Mouse (Mus musculus): ENCODE results near the gene Eri3.

Eri3 gene

DNA sequence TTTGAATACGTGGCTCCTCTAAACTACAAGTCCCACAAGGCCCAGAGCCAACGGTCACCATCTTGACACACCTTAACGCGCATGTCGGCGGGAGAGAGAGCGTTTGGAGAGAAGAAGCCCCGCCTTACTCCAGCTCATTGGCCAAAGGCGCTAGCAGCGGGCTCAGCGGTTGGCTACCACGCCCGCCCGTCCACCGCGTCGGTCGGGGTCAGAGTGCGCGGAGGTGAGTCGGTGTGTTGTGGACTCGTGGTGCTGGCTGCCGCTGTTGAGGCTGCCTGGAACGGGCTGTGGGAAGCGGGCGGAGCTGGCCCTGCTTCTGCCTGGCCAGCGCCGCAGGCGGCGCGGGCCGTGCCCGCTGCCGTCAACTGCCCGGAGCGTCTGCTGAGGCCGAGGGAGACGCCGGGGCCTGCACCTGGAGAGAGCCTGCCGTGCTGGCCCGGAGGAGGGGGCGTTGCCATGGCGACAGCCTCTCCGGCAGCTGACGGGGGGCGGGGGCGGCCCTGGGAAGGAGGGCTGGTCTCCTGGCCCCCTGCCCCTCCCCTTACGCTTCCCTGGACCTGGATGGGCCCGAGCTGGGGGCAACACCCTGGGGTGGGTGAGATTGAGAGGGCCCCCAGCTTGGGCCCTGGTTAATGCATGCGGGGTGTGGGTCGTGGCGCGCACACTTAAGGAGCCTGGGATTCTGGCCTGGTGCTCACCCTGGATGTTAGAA, at the start of gene Eri3:
Eri3 (plus strand) TSS at position 226 of the 712 bp plus-strand sequence.
- DNase-seq, result peak; percentile 98 to 99

DNA sequence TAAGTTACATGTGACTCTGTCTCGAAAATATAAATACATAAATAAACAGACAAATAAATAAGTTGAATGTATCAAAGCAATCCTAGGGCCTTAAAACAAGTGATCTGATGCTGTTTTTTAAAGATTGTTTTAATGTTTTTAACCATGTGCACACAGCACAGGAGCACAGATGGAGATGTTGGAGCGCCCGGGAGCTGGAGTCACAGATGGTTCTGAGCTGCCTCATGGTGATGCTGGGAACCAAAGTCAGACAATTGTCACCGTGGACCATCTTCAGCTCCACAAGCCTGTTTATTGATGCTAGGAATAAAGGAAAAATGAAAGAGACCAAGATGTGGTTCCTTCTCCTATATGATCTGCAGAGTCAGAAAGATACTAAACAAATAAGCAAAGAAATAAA, 31.9 kb upstream of the Eri3 start:
- DNase-seq, result no peak

DNA sequence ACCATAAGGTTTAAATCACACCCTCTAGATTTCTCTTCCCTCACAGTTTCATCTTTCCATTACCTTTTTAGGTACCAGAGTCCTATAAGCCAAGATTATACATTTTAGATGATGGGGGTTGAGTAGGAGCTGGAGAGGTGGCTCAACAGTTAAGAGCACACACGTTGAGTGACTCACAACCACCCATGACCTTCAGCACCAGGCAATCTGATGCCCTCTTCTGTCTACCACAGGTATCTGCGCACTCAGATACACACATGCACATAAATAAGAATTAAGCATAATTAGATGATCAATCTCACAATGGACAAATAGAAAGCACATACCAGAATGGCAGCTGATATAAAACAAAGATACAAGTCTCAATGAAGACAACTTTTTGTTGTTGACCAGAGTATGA, 28.8 kb upstream of the Eri3 start:
- DNase-seq, result no peak

- DNase-seq, result no peak
Measured at GRCm38 (mm10) chr4:117525990-117526389, 24.2 kb upstream of the Eri3 start.

DNA sequence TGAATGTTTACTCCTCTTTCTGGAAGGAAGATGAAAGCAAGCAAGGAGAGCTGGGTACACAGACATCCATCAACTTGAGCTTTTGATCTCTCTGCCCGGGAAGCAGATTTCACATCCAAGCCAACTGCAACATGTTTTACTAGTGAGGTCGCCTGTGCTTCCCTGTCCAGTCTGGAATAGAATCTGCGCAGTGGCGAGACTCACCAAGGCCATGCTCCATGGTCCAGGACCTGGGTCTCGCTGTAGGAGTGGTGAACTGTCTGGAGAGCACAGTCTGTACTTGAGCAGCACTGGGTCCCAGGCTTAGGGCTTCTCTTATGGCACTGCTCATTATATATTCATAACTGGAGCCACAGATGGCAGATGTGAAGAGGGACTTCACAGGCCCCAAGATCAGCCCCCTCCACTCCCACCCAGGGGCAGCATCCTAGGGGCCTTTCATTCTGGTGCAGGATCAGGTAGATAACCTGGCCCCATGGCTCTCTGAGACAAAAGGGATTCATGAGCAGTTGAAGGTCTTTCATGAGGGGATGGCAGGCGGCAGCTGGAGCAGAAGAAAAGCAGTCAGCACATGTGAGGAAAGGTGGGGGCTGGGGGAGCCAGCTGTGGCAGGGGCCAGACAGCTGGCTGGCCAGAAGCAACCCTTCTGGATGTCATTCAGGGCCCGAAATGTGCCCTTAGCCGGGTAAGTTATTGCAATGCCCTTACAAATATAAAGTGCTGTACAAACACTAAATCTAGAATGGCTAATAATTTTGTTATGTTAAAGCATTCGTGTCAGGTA, 22.9 kb upstream of the Eri3 start:
- no peak for DNase-seq

DNA sequence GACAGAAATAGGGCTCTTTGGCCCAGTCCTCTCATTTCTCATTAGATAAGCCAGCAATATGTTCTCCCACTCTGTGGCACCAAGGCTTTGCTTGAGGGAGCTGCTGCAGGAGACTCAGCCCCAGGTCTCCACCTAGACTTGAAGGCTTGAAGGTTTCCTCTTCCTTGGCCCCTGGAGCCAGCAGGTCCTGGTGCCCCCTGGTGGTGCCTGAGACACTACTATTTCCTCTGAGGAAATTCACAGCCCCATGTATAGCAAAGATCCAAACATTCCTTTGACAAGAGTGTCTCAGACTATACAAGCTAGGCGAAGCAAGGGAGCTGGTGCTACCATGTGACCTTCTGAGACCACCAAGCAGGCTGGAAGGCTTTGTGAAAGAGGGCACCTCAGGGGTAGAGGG, 22.2 kb upstream of the Eri3 start:
- peak; percentile 60 to 75 for DNase-seq

- DNase-seq, result no peak
Measured at GRCm38 (mm10) chr4:117529843-117530242, 20.3 kb upstream of the Eri3 start.

GRCm38 (mm10) chr4:117535496-117536200, 14.5 kb upstream of the Eri3 start:
- no peak for DNase-seq

DNA sequence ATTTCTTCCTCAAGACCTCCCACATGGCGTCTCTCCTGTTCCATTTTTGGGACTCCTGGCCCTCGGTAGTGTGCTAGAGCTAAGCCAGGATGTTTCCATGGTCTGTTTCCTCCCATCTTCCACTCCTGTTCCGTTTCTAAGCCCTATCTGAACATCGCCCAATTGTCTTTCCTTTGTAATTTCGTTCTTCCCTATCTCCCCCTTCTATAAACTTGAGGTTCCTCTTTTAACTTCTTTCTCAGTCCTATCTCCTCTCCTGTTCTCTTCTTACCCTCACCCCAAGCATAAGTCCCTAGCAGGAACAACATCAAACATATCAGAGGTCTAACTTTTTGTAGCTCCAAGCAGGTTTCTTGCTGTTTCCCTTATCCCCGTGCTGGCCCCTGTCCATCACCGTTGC, 13.2 kb upstream of the Eri3 start:
- no peak for DNase-seq

DNA sequence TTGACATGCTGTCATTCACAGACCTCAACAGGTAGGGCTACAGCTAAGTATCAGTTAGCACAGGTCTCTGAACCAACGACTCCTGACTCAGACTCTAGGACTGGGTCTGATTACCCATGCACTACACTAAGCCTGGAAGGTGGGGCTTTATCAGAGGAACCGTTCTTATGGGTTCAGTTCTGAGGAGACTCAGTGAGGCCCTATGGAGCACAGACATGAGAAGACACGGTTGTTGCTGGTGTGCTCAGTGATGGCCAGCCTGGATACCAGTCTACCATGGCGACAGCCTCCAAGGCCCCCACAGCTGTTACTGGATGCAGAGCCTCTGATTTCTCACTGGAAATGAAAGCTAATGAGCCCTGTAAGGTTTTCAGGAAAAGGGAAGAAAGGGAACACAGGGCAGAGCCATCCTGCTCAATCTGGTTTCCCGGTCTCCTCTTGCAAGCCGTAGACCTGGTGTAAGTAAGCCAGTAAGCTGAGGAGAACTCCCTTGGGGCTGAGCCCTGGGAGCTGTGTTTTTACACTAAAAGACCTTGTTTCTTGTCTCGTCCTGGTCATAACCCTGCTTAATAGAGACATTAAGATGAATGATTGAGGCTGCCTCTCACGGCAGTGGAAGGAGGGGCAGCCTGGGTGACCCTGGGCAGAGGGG, 10.7 kb upstream of the Eri3 start:
- DNase-seq, result no peak

DNA sequence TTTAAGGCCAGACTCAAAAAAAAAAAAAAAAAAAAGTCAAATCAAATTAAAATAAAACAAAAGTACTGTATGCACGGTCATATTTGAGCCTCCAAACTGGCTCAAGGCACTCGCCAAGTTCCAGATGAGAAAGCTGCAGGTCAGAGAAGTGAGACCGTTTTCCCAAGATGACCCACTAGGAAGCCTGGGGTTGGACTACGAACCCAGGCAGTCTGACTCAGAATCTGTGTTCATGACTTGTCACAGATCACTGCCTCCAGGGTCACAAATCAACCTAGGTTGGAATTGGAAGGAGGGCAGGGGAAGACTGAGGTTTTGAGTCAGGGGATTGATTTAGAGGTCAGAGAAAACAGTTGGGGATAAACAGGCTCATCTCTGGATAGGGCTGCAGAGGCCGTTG, 9.6 kb upstream of the Eri3 start:
- DNase-seq, result peak; percentile 41 to 65

GRCm38 (mm10) chr4:117545448-117545847, 4.7 kb upstream of the Eri3 start:
- no peak for DNase-seq

DNA sequence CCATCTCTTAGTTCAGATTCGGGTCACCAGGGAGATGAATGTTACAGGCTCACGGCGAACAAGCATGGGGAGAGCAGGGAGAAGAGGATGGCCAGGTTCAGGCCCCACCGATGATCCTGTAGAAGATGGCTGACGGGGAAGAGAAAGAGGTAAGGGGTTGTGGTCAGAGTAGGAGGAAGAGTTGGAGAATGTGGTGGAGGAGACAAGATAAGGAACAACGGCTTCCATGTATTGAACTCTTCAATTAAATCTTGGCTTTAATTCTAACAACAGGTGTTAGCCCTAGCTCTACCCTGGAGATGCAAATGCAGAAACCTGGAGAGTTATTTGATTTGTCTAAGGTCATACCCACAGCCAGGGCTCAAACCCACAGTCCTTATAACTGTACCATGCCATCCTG, 3.5 kb upstream of the Eri3 start:
- DNase-seq, result no peak

- no peak for DNase-seq
Measured at GRCm38 (mm10) chr4:117549576-117549975, 589 bp upstream of the Eri3 start.

DNA sequence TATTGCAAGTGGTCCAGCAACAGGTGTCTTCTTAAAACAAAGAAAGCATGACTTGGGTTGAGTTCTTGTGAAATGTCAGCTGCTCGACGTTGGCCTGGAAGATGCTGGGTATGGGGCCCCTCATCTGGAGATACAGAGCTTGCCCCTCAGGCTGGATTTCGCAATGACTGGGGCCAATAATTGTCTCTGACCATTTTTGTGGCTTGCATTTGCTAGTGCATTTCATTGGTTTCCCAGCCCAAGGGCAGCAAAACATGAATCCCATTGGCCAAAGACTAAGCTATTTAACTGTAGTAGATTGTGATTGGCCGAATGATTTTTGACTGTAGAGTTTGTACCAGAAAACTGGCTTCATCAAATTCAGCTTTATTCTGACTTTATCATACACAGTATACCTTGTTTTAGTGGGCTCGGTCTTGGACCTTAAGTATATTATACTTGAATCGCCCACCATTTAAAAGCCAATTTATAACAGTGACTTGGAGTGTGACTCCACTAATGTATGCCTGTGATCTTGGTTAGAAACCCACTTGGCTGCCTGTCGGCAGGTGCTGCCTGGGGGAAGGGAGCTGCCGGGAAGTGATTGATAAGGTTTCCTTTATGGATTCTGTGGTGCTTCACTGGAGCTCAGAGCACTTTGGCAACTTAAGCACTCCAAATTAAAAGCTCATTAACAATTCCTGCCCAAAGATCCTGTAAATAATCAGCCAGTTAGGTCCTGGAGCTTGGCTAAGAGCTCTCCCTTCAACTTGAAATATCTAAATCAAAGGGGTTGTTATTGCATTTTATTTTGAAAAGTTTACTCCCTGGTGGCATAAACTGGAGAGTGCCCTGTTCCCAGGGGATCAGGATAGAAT, 1.2 kb downstream of the Eri3 start:
- peak in 1 of 2 experiments; percentile 47 for DNase-seq

- no peak for DNase-seq
Measured at GRCm38 (mm10) chr4:117555495-117555894, 5.3 kb downstream of the Eri3 start.

DNA sequence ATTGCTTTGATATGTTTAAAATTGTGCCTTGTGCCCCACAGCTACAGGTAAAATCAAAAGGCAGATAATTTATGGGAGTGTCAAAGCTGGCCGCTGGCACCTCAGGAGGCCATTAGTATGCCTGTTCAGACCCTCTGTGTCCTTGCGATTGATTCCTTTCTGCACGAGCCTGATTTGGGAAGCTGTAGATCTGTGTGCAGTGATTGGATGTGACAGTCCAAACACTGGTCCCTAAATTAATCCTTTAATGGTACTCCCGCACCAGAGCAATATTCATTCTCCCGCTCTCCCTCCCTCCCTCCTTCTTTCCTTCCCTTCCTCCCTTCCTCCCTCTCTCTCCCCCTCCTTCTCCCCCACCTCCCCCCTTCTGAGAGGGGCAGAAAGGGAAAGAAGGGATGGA, 6.2 kb downstream of the Eri3 start:
- DNase-seq, result no peak

DNA sequence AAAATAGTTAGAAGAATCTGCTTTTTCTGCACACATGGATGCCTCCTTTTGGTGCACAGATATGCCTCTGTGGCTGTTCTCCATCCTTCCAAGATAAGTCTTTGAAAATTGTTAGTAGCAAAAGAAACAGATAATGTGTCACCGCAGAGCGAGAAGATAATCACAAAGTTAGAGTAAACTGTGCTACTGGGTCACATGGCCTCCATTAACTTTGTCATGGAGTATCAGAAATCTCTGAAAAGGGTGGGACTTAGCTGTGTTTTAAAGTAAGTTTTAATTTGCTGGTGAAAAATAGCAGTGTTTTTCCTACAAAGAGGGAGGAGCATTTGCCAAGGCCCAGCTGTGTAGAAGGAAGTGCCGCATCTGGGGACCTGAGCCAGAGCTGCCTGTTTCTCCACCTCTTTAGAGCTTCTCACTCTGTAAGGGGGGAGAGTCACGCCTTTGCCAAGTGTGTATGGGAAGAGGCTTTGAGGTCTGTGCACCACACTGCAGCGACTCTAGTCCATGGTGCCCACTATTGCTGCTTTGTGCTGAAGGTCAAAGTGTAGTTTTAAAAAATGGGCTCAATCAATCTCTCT, 7.0 kb downstream of the Eri3 start:
- no peak for DNase-seq

DNA sequence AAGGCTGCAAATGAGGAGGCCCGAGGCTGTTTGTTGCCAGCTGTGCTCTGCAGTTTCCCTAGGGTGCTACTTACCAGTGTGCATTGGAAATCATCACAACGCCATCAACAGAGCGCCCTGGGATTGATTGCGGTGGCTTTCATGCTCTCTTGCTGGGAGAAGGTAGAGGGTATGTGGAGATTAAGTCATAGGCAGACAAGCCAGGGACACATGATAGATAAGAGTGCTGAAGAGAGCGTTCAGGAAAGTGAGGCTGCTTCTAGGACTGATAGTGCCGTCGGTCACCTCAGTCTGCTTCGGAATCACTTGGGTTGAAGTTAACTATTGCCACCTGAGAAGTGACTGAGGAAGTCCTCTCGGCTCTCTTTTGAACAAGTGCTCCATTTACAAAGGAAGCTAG, 13.8 kb downstream of the Eri3 start:
- no peak for DNase-seq

DNA sequence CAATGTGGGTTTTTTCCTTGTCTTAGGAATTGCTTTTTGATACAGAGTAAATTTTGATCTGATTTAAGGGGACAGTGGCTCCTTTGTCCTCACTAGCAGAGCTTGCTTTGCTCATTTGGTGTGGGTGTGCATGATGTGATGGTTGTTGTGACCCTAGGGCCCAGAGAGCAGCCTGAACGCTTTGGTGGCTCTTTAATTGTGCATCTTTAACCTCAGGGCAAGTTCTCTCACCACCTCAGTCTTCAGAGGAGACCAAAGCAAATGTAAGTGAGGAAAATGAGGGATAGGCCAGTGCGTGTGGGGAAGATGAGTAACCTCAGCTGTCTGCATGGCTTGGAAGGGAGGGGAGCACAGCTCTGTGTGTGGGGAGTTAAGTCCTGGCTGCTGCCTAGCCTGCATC, 18.7 kb downstream of the Eri3 start:
- no peak for DNase-seq

DNA sequence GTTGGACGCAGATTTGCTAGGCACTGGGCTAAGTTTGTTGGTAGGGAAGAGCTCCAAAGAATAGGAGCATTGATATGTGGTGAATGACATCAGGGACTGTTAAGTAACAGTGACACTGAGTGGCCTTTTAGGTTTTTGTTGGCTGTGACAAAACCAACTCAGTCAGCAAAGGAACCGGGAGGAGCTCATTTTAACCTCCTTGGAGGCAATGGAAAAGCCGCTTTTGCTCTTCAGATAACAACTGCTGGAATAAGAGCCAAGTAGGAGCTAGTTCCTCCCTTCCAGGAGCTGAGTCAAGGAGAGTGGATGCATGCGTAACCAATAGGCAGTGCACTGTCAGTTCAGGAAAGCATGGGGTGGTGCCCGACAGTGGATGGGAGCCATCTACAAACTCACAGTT, 20.8 kb downstream of the Eri3 start:
- no peak for DNase-seq

- DNase-seq, result peak; percentile 44 to 52
Measured at GRCm38 (mm10) chr4:117577579-117577978, 27.4 kb downstream of the Eri3 start.

Measured in kidney, postnatal 25 days (tissue).